Mouse (Mus musculus) telencephalon, adult 2 months (tissue): ENCODE data around the gene Kif23.

Source experiments
- DNase-seq: peaks from one replicate; pipeline ENCODE4 v3.0.0-alpha.2; 2011; ENCODE audit warnings: low read depth, low spot score

Gene Kif23

GRCm38 (mm10) chr9:61946623-61947401, at the start of gene Kif23:
Gene Kif23 (minus strand): TSS chr9:61946774.
- DNase-seq: peak; percentile 69

- DNase-seq: no peak
Observed at GRCm38 (mm10) chr9:61991158-61991557, 44.6 kb upstream of the Kif23 start.

GRCm38 (mm10) chr9:61990738-61991137, 44.2 kb upstream of the Kif23 start:
- DNase-seq: no peak

- no peak for DNase-seq
Observed at GRCm38 (mm10) chr9:61986055-61986454, 39.5 kb upstream of the Kif23 start.

GRCm38 (mm10) chr9:61985183-61985863, 38.7 kb upstream of the Kif23 start:
- DNase-seq: no peak

GRCm38 (mm10) chr9:61982940-61983620, 36.5 kb upstream of the Kif23 start:
- no peak for DNase-seq

- no peak for DNase-seq
Observed at GRCm38 (mm10) chr9:61981876-61982275, 35.3 kb upstream of the Kif23 start.

- DNase-seq: no peak
Observed at GRCm38 (mm10) chr9:61979983-61980382, 33.4 kb upstream of the Kif23 start.

GRCm38 (mm10) chr9:61977258-61977945, 30.8 kb upstream of the Kif23 start:
- no peak for DNase-seq

- DNase-seq: no peak
Observed at GRCm38 (mm10) chr9:61972031-61972430, 25.5 kb upstream of the Kif23 start.

GRCm38 (mm10) chr9:61971045-61971444, 24.5 kb upstream of the Kif23 start:
- DNase-seq: no peak

- DNase-seq: peak; percentile 26
Observed at GRCm38 (mm10) chr9:61967357-61967756, 20.8 kb upstream of the Kif23 start.

GRCm38 (mm10) chr9:61965987-61966386, 19.4 kb upstream of the Kif23 start:
- DNase-seq: no peak

GRCm38 (mm10) chr9:61965411-61965930, 18.9 kb upstream of the Kif23 start:
- peak; percentile 62 for DNase-seq

GRCm38 (mm10) chr9:61963356-61963755, 16.8 kb upstream of the Kif23 start:
- no peak for DNase-seq

- DNase-seq: no peak
Observed at GRCm38 (mm10) chr9:61961181-61961580, 14.6 kb upstream of the Kif23 start.

GRCm38 (mm10) chr9:61960753-61961152, 14.2 kb upstream of the Kif23 start:
- no peak for DNase-seq

GRCm38 (mm10) chr9:61959921-61960569, 13.5 kb upstream of the Kif23 start:
- no peak for DNase-seq

GRCm38 (mm10) chr9:61954707-61955106, 8.1 kb upstream of the Kif23 start:
- DNase-seq: no peak

GRCm38 (mm10) chr9:61952241-61952640, 5.7 kb upstream of the Kif23 start:
- DNase-seq: no peak
